Mouse (Mus musculus) spleen, postnatal 36 days (tissue): Measurements from ENCODE around the gene Hnrnpl.

ENCODE experiments used
- DNase-seq, 2 experiments: peaks; one replicate each; pipeline ENCODE4 v3.0.0; 2022; ENCODE audit warnings: low spot score in 2 of 2, mixed read lengths in 1 of 2

Hnrnpl gene

GRCm38 (mm10) chr7:28829821-28830220 is 21.5 kb downstream of the Hnrnpl start:
- no peak for DNase-seq

GRCm38 (mm10) chr7:28830981-28831380 is 22.6 kb downstream of the Hnrnpl start:
- no peak for DNase-seq

- DNase-seq, result no peak
Measured at GRCm38 (mm10) chr7:28831411-28832125, 23.2 kb downstream of the Hnrnpl start.

GRCm38 (mm10) chr7:28832137-28832536 is 23.8 kb downstream of the Hnrnpl start:
- DNase-seq, result peak in 1 of 2 experiments; percentile 39

GRCm38 (mm10) chr7:28833723-28834347 is 25.5 kb downstream of the Hnrnpl start, which contains the start of gene Lgals4:
Gene Lgals4, plus strand, starts transcription at chr7:28833854.
- DNase-seq, result no peak

- no peak for DNase-seq
Measured at GRCm38 (mm10) chr7:28836936-28837335, 28.6 kb downstream of the Hnrnpl start.

- DNase-seq, result no peak
Measured at GRCm38 (mm10) chr7:28838331-28838730, 30.0 kb downstream of the Hnrnpl start.

GRCm38 (mm10) chr7:28847273-28847672 is 38.9 kb downstream of the Hnrnpl start:
- no peak for DNase-seq

GRCm38 (mm10) chr7:28849700-28850236 is 41.4 kb downstream of the Hnrnpl start:
- DNase-seq, result no peak

- DNase-seq, result no peak
Measured at GRCm38 (mm10) chr7:28850642-28851041, 42.3 kb downstream of the Hnrnpl start.

GRCm38 (mm10) chr7:28859953-28860352 is 51.6 kb downstream of the Hnrnpl start:
- DNase-seq, result no peak

- no peak for DNase-seq
Measured at GRCm38 (mm10) chr7:28860898-28861297, 52.6 kb downstream of the Hnrnpl start.

GRCm38 (mm10) chr7:28862817-28863499 is 54.6 kb downstream of the Hnrnpl start:
- DNase-seq, result no peak

- no peak for DNase-seq
Measured at GRCm38 (mm10) chr7:28863540-28863939, 55.2 kb downstream of the Hnrnpl start, which contains the start of gene Lgals7. Gene Lgals7, plus strand, starts transcription at chr7:28863853.

- DNase-seq, result no peak
Measured at GRCm38 (mm10) chr7:28864288-28864750, 56.0 kb downstream of the Hnrnpl start.

- peak; percentile 93 to 95 for DNase-seq
Measured at GRCm38 (mm10) chr7:28865481-28866300, 57.4 kb downstream of the Hnrnpl start.

GRCm38 (mm10) chr7:28866769-28867507 is 58.6 kb downstream of the Hnrnpl start:
- no peak for DNase-seq

GRCm38 (mm10) chr7:28867508-28868340 is 59.4 kb downstream of the Hnrnpl start:
- peak; percentile 61 to 75 for DNase-seq

GRCm38 (mm10) chr7:28870901-28871664 is 62.7 kb downstream of the Hnrnpl start:
- DNase-seq, result no peak
